Mouse (Mus musculus) urinary bladder, postnatal 36 days (tissue): ENCODE measurements around the gene Lnx1.

ENCODE experiments used
- DNase-seq, 2 experiments: peaks; one replicate each; pipeline ENCODE4 v3.0.0; 2022; ENCODE audit warnings: low spot score in 2 of 2, mixed read lengths in 1 of 2

The Lnx1 gene

GRCm38 (mm10) chr5:74697534-74697933, 5.2 kb downstream of the Lnx1 start:
- DNase-seq: no peak

- DNase-seq: no peak
Observed at GRCm38 (mm10) chr5:74694390-74694801, 8.3 kb downstream of the Lnx1 start.

- no peak for DNase-seq
Observed at GRCm38 (mm10) chr5:74693836-74694235, 8.9 kb downstream of the Lnx1 start.

GRCm38 (mm10) chr5:74692411-74693090, 10.2 kb downstream of the Lnx1 start:
- no peak for DNase-seq

- no peak for DNase-seq
Observed at GRCm38 (mm10) chr5:74688822-74689221, 13.9 kb downstream of the Lnx1 start.

GRCm38 (mm10) chr5:74684944-74685343, 17.8 kb downstream of the Lnx1 start:
- DNase-seq: no peak

GRCm38 (mm10) chr5:74683832-74684231, 18.9 kb downstream of the Lnx1 start:
- DNase-seq: no peak

- no peak for DNase-seq
Observed at GRCm38 (mm10) chr5:74682735-74683134, 20.0 kb downstream of the Lnx1 start.

- DNase-seq: peak in 1 of 2 experiments; percentile 27
Observed at GRCm38 (mm10) chr5:74679631-74680030, 23.1 kb downstream of the Lnx1 start.

GRCm38 (mm10) chr5:74678693-74679092, 24.0 kb downstream of the Lnx1 start:
- no peak for DNase-seq

GRCm38 (mm10) chr5:74677399-74678338, 25.0 kb downstream of the Lnx1 start:
- no peak for DNase-seq

- DNase-seq: no peak
Observed at GRCm38 (mm10) chr5:74672556-74672955, 30.2 kb downstream of the Lnx1 start.

- no peak for DNase-seq
Observed at GRCm38 (mm10) chr5:74670877-74671276, 31.8 kb downstream of the Lnx1 start.

GRCm38 (mm10) chr5:74669925-74670324, 32.8 kb downstream of the Lnx1 start:
- DNase-seq: no peak

- no peak for DNase-seq
Observed at GRCm38 (mm10) chr5:74668956-74669355, 33.8 kb downstream of the Lnx1 start.

- no peak for DNase-seq
Observed at GRCm38 (mm10) chr5:74662618-74663017, 40.1 kb downstream of the Lnx1 start.

GRCm38 (mm10) chr5:74661734-74662560, 40.8 kb downstream of the Lnx1 start:
- no peak for DNase-seq

- no peak for DNase-seq
Observed at GRCm38 (mm10) chr5:74659856-74660255, 42.9 kb downstream of the Lnx1 start.

GRCm38 (mm10) chr5:74659281-74659680, 43.4 kb downstream of the Lnx1 start:
- no peak for DNase-seq

GRCm38 (mm10) chr5:74657930-74658329, 44.8 kb downstream of the Lnx1 start:
- no peak for DNase-seq

- no peak for DNase-seq
Observed at GRCm38 (mm10) chr5:74656410-74656809, 46.3 kb downstream of the Lnx1 start.

- DNase-seq: no peak
Observed at GRCm38 (mm10) chr5:74654527-74654926, 48.2 kb downstream of the Lnx1 start.
